Mouse (Mus musculus) heart, postnatal 10 days (tissue): ENCODE measurements around the gene Adamtsl1. TPM values are rescaled to one million over a fixed set of nuclear protein-coding genes. Genes with fewer than 3 reads are reported as not detected.

Experiments
- DNase-seq, 2 experiments: peaks; one replicate each; pipeline ENCODE4 v3.0.0; 2021
- intact Hi-C: fragments of 180-260 bp; cut with DNase I; formaldehyde crosslinking; loops from one replicate; pipeline ENCODE4 v1.15.1; 2025
- total RNA-seq, 2 experiments: library from RNA; stranded (reverse); gene quantifications; 2 replicates each; pipeline ENCODE4 v1.2.3; 2021

Adamtsl1 gene
- total RNA-seq, 2 experiments from 2014 or later, result 4.9 TPM

GRCm38 (mm10) chr4:86286572-86286971, 772.6 kb downstream of the Adamtsl1 start:
- intact Hi-C loops, result no loop called here
- no peak for DNase-seq

- intact Hi-C loops, result no loop called here
Measured at GRCm38 (mm10) chr4:86288264-86288663, 774.3 kb downstream of the Adamtsl1 start.

GRCm38 (mm10) chr4:86289511-86290273, 775.7 kb downstream of the Adamtsl1 start:
- DNase-seq, result no peak
- intact Hi-C loops, result no loop called here

More at GRCm38 (mm10) chr4:86288264-86288663, 774.3 kb downstream of the Adamtsl1 start:
- no peak for DNase-seq

GRCm38 (mm10) chr4:86294828-86295251, 780.9 kb downstream of the Adamtsl1 start:
- DNase-seq, result no peak
- intact Hi-C loops, result no loop called here

GRCm38 (mm10) chr4:86301469-86301868, 787.5 kb downstream of the Adamtsl1 start:
- intact Hi-C loops, result no loop called here
- no peak for DNase-seq

GRCm38 (mm10) chr4:86302095-86302494, 788.1 kb downstream of the Adamtsl1 start:
- intact Hi-C loops, result no loop called here
- DNase-seq, result no peak

GRCm38 (mm10) chr4:86306753-86307152, 792.8 kb downstream of the Adamtsl1 start:
- DNase-seq, result no peak
- intact Hi-C loops, result no loop called here

GRCm38 (mm10) chr4:86309178-86309577, 795.2 kb downstream of the Adamtsl1 start:
- DNase-seq, result no peak
- intact Hi-C loops, result no loop called here

- intact Hi-C loops, result loop anchor here (5.0 kb wide), 1 partner anchor 81 kb away; no protein-coding TSS in a partner anchor
- DNase-seq, result peak; percentile 60 to 67
Measured at GRCm38 (mm10) chr4:86310806-86311730, 797.1 kb downstream of the Adamtsl1 start.

- intact Hi-C loops, result loop anchor here (5.0 kb wide), 1 partner anchor 80 kb away; no protein-coding TSS in a partner anchor
- no peak for DNase-seq
Measured at GRCm38 (mm10) chr4:86312366-86312765, 798.4 kb downstream of the Adamtsl1 start.

GRCm38 (mm10) chr4:86314442-86314841, 800.5 kb downstream of the Adamtsl1 start:
- intact Hi-C loops, result loop anchor here (5.0 kb wide), 1 partner anchor 78 kb away; no protein-coding TSS in a partner anchor
- DNase-seq, result no peak

GRCm38 (mm10) chr4:86315122-86315521, 801.1 kb downstream of the Adamtsl1 start:
- intact Hi-C loops, result no loop called here

GRCm38 (mm10) chr4:86317916-86318542, 804.1 kb downstream of the Adamtsl1 start:
- peak; percentile 31 to 33 for DNase-seq
- intact Hi-C loops, result no loop called here

More at GRCm38 (mm10) chr4:86315122-86315521, 801.1 kb downstream of the Adamtsl1 start:
- no peak for DNase-seq

- DNase-seq, result no peak
- intact Hi-C loops, result no loop called here
Measured at GRCm38 (mm10) chr4:86325411-86325810, 811.4 kb downstream of the Adamtsl1 start.

- no peak for DNase-seq
- intact Hi-C loops, result no loop called here
Measured at GRCm38 (mm10) chr4:86326003-86326402, 812.0 kb downstream of the Adamtsl1 start.

GRCm38 (mm10) chr4:86326638-86327037, 812.7 kb downstream of the Adamtsl1 start:
- intact Hi-C loops, result no loop called here

GRCm38 (mm10) chr4:86329481-86329880, 815.5 kb downstream of the Adamtsl1 start:
- intact Hi-C loops, result no loop called here
- DNase-seq, result no peak

More at GRCm38 (mm10) chr4:86326638-86327037, 812.7 kb downstream of the Adamtsl1 start:
- DNase-seq, result no peak

- no peak for DNase-seq
- intact Hi-C loops, result no loop called here
Measured at GRCm38 (mm10) chr4:86335861-86336415, 822.0 kb downstream of the Adamtsl1 start.

- intact Hi-C loops, result no loop called here
- DNase-seq, result no peak
Measured at GRCm38 (mm10) chr4:86337216-86337765, 823.3 kb downstream of the Adamtsl1 start.

- intact Hi-C loops, result no loop called here
- DNase-seq, result no peak
Measured at GRCm38 (mm10) chr4:86349341-86349740, 835.4 kb downstream of the Adamtsl1 start.
